Comparison of ENCODE assay signal across 8 mouse cellular contexts in genomic region chr12:9052075-9052829, GRCm38 (mm10). TPM values are rescaled to one million over a fixed set of nuclear protein-coding genes. Genes with fewer than 3 reads are reported as not detected.
DNase-seq lines count a peak whose midpoint lies in the region; ATAC-seq and TF ChIP-seq lines count a peak whose summit lies in the region.

No protein-coding gene starts in this region.

- ATAC-seq in Patski = peak; percentile 66
- peak; percentile 89 for ATAC-seq in hindbrain, postnatal 0 days
- ATAC-seq in megakaryocyte, adult 5-6 weeks (ENCODE audit: poor library complexity, severe bottlenecking) = peak; percentile 91

- WGBS in hindbrain, postnatal 0 days = 62% methylated on average over 8 of the region's 8 CpGs

- no peak overlapping the region for H3K9ac ChIP-seq in hindbrain, postnatal 0 days (replicated peaks; ENCODE audit: low read length)

- TF ChIP-seq CTCF in Patski (IDR thresholded peaks at IDR 0.05) = peak; percentile 95
- peak; percentile 100 for TF ChIP-seq CTCF in hindbrain, postnatal 0 days (IDR thresholded peaks at IDR 0.05; ENCODE audit: low read depth)

- no peaks in the 10 kb centered on the region for H3K9me3 ChIP-seq in hindbrain, postnatal 0 days (ENCODE audit: low read length)

- CTCF ChIA-PET in Patski (lab: Charles Lee) = no interaction called here

- no peaks in the 10 kb centered on the region for H3K4me1 ChIP-seq in hindbrain, postnatal 0 days (ENCODE audit: insufficient read depth, low read length)

- H3K27ac ChIP-seq in hindbrain, postnatal 0 days = no peak overlapping the region

- no peak overlapping the region for H3K4me3 ChIP-seq in hindbrain, postnatal 0 days (ENCODE audit: low read length)

- H3K4me2 ChIP-seq in hindbrain, postnatal 0 days (ENCODE audit: low read depth, low read length) = no peak overlapping the region

- DNase-seq in Patski (ENCODE audit: low read depth, low spot score) = peak; percentile 41
- DNase-seq in cerebellum, postnatal 25 days = peak; percentile 80 to 89
- DNase-seq in gastrocnemius, adult 18-20 months (ENCODE audit: low spot score) = peak; percentile 83
- peak; percentile 89 for DNase-seq in hindbrain, postnatal 0 days (ENCODE audit: low spot score)
- DNase-seq in left cerebral cortex, adult 18-20 months (ENCODE audit: low spot score in 2 of 2) = peak; percentile 76 to 90
- DNase-seq in right cerebral cortex, adult 2 months (ENCODE audit: low spot score in 2 of 2) = peak; percentile 87
- DNase-seq in urinary bladder, postnatal 10 days (ENCODE audit: low spot score) = peak; percentile 53

- in situ Hi-C loops in Patski (cut with MboI; ENCODE audit: low pct_unique_long_range_greater_than_20kb) = loop anchor here (10.0 kb wide), 1 partner anchor 203 kb away; no protein-coding TSS in a partner anchor

- no peaks in the 10 kb centered on the region for H3K36me3 ChIP-seq in hindbrain, postnatal 0 days (ENCODE audit: insufficient read depth, low read length)

- POLR2A ChIA-PET in Patski (lab: Charles Lee) = no interaction called here

- no peaks in the 10 kb centered on the region for H3K27me3 ChIP-seq in Patski
- H3K27me3 ChIP-seq in hindbrain, postnatal 0 days (ENCODE audit: insufficient read depth, low read length) = no peaks in the 10 kb centered on the region

RNA-seq across cellular contexts. Expression of gene Ttc32, which starts 22.5 kb away (rescaled TPM):
- 14.7 TPM for polyA plus RNA-seq in Patski (2021)
- total RNA-seq in gastrocnemius, adult 18-20 months (2021) = 10 to 100 TPM; 25.8 to 27.7 TPM
- total RNA-seq in hindbrain, postnatal 0 days (2014; rRNA removed) = 8.8 and 16.1 TPM in 2 replicates
- polyA plus RNA-seq in hindbrain, postnatal 0 days (2015; fragmentation: Nextera tagmentation; extraction: Ambion mirVana) = 7.9 and 8.1 TPM in 2 replicates
- total RNA-seq in left cerebral cortex, adult 18-20 months (2021) = 1 to 10 TPM; 4.2 to 5.2 TPM
- 25.7 and 33.5 TPM in 2 replicates for total RNA-seq in megakaryocyte, adult 5-6 weeks (2015)
- 15.1 and 16.1 TPM in 2 replicates for total RNA-seq in megakaryocyte, adult 5-6 weeks (2017)
